Mouse (Mus musculus): ENCODE data around the gene Gm37240.

DNA sequence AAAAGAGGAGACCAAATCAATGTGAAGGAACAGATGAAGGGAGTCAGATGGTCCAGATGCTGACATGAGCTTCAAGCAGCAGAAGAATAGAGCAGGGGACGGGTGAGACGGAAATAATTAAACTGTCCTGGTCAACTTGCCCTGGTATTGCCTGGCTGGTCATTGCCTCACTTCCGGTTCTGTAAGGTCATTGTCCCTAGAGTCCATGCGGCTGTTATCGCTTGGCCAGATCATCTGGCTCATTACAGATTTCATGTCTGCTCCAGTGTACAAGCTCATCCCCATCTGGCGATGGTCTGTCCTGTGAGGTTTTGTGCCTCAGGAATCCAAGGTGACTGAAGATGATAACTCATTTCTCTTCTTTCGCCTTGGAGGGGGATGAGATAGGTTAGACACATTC is 827.2 kb downstream of the Gm37240 start:
- TF ChIP-seq HCFC1 (IDR thresholded peaks at IDR 0.05; ENCODE audit: borderline replicate concordance, insufficient read depth, low read length) (no peak), MAFK (IDR thresholded peaks at IDR 0.05; ENCODE audit: insufficient read depth, low read depth, low read length) (no peak), ZNF384 (IDR thresholded peaks at IDR 0.05; ENCODE audit: low read depth, low read length) (no peak), ZC3H11A (IDR thresholded peaks at IDR 0.05; ENCODE audit: borderline replicate concordance, low read depth, low read length) (no peak), CHD2 (IDR thresholded peaks at IDR 0.05; ENCODE audit: low read depth, low read length) (no peak)

Measured in ES-E14 (cell line).